Mouse (Mus musculus) G1E (cell line): ENCODE measurements around the gene Zswim1. TPM values are rescaled to one million over a fixed set of nuclear protein-coding genes. Genes with fewer than 3 reads are reported as not detected.

Experiments used
- ATAC-seq: 2 replicates; pipeline ENCODE4 v1.8.0; 2016; ENCODE audit warnings: mild to moderate bottlenecking; ENCODE audit not compliant: insufficient number of reproducible peaks, poor library complexity, low FRiP score, severe bottlenecking; ENCODE audit errors: extremely low read depth
- DNase-seq: peaks from one replicate; pipeline ENCODE4 v3.0.0; 2012; ENCODE audit warnings: low spot score
- H3K27me3 ChIP-seq: 2 replicates; pipeline ENCODE4 v1.6.1; 2012; ENCODE audit warnings: mild to moderate bottlenecking, low read length, inconsistent platforms; ENCODE audit not compliant: insufficient read depth
- H3K36me3 ChIP-seq: replicated peaks from 2 replicates; pipeline ENCODE3; 2012; ENCODE audit warnings: mild to moderate bottlenecking, inconsistent platforms
- H3K4me1 ChIP-seq: 2 replicates; pipeline ENCODE4 v1.6.1; 2012; ENCODE audit warnings: low read depth, low read length, inconsistent platforms, mixed read lengths; ENCODE audit not compliant: insufficient read depth
- H3K4me3 ChIP-seq: 2 replicates; pipeline ENCODE4 v1.5.1; 2012; ENCODE audit warnings: low read depth, mild to moderate bottlenecking, inconsistent platforms, low read length, moderate library complexity, mixed read lengths
- H3K9me3 ChIP-seq: replicated peaks from 2 replicates; pipeline ENCODE4 v1.6.1; 2012; ENCODE audit warnings: inconsistent platforms
- CTCF ChIP-seq: IDR thresholded peaks from 2 replicates; pipeline ENCODE4 v1.5.1; 2012; ENCODE audit warnings: low read depth, low read length, inconsistent platforms, mixed read lengths
- GATA1 ChIP-seq: IDR thresholded peaks from 2 replicates; pipeline ENCODE4 v1.6.1; 2012; ENCODE audit warnings: borderline replicate concordance, low read length, inconsistent platforms, mixed read lengths
- GATA2 ChIP-seq: IDR thresholded peaks from 2 replicates; pipeline ENCODE4 v1.6.1; 2012; ENCODE audit warnings: low read depth, low read length, inconsistent platforms, borderline replicate concordance
- POLR2AphosphoS5 ChIP-seq: IDR thresholded peaks from 2 replicates; pipeline ENCODE4 v1.6.1; 2012; ENCODE audit warnings: low read depth, low read length, inconsistent platforms; ENCODE audit not compliant: insufficient replicate concordance
- TAL1 ChIP-seq: conservative IDR thresholded peaks from 2 replicates; pipeline ENCODE4 v1.6.1; 2012; ENCODE audit warnings: low read depth, low read length, inconsistent platforms, mixed read lengths
- polyA plus RNA-seq: library from polyadenylated mRNA; stranded (reverse); fragments of >175 nt; gene quantifications from 2 replicates; pipeline ENCODE4 v1.2.3, GENCODE M21; 2012
- total RNA-seq, 2 experiments: library from RNA; stranded (forward) in 1 of 2; stranded (reverse) in 1 of 2; fragments of 200-1000 nt in 1 of 2; fragments of >200 nt in 1 of 2; fragmentation: Nextera tagmentation in 1 of 2; gene quantifications; 2 replicates each; pipeline ENCODE4 v1.2.3; 2014 to 2017

Gene Zswim1
- total and polyA plus RNA-seq, 3 experiments: 3.8 to 38.4 (median 19.0) TPM

GRCm38 (mm10) chr2:164800252-164801004 is 22.1 kb upstream of the Zswim1 start:
- Histone ChIP-seq H3K4me3 (no peak overlapping the region), H3K27me3 (no peaks in the 10 kb centered on the region), H3K36me3 (peaks cover 77% of the 10 kb centered on the region), H3K4me1 (peaks cover 22% of the 10 kb centered on the region), H3K9me3 (no peaks in the 10 kb centered on the region)
- no peak for TF ChIP-seq CTCF
- TF ChIP-seq TAL1: no peak
- ATAC-seq (no peak), DNase-seq (no peak)

GRCm38 (mm10) chr2:164803201-164803920 is 19.1 kb upstream of the Zswim1 start:
- peaks cover 60% of the 10 kb centered on the region for H3K36me3 ChIP-seq

GRCm38 (mm10) chr2:164803921-164804313 is 18.6 kb upstream of the Zswim1 start:
- Histone ChIP-seq H3K27me3 (no peaks in the 10 kb centered on the region), H3K4me1 (peaks cover 34% of the 10 kb centered on the region), H3K4me3 (peak overlapping the region; percentile 81), H3K9me3 (no peaks in the 10 kb centered on the region), H3K36me3 (peaks cover 64% of the 10 kb centered on the region)
- no peak for ATAC-seq
- DNase-seq: no peak
- TF ChIP-seq POLR2AphosphoS5: no peak
- TF ChIP-seq GATA2: no peak
- no peak for TF ChIP-seq CTCF
- TF ChIP-seq GATA1: no peak
- TF ChIP-seq TAL1: no peak

More at GRCm38 (mm10) chr2:164803201-164803920, 19.1 kb upstream of the Zswim1 start:
- peaks cover 34% of the 10 kb centered on the region for H3K4me1 ChIP-seq
- H3K9me3 ChIP-seq: no peaks in the 10 kb centered on the region
- H3K4me3 ChIP-seq: peak overlapping the region; percentile 81
- ATAC-seq (no peak), DNase-seq (no peak)
- H3K27me3 ChIP-seq: no peaks in the 10 kb centered on the region
- TF ChIP-seq GATA2 (no peak), POLR2AphosphoS5 (no peak), GATA1 (no peak), TAL1 (no peak), CTCF (no peak)

GRCm38 (mm10) chr2:164804533-164805331 is 17.8 kb upstream of the Zswim1 start, which contains the start of the genes Acot8 and Zswim3:
Gene Acot8, minus strand, starts transcription at chr2:164804882.
Gene Zswim3, plus strand, starts transcription at chr2:164805098.
- Histone ChIP-seq H3K9me3 (no peaks in the 10 kb centered on the region), H3K27me3 (no peaks in the 10 kb centered on the region), H3K4me1 (peaks cover 34% of the 10 kb centered on the region), H3K36me3 (peaks cover 64% of the 10 kb centered on the region), H3K4me3 (peak within 1 kb of the TSS; percentile 81)
- peak; percentile 94 for DNase-seq
- ATAC-seq: peak; percentile 95
- TF ChIP-seq POLR2AphosphoS5: peak; percentile 74; the same call in 1 of the 2 replicates
- no peak for TF ChIP-seq GATA2

DNA sequence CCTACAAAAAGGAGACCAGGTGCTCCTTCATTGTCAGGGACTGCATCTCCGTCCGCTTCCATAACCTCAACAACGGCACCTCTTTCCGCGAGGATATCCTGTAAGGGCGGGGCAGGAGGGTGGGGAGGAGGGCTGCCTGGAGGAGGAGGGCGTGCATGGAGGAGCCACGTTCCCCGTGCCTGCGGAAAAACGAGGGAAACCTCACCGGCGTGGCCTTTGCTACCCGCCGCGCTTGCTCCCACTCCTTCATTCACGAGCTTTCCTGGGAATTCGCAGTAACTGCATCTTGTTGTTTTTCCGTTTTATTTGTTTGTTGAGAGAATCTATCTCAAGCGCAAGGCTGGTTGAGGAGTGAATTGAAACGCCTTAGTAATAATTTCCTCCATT is 17.2 kb upstream of the Zswim1 start:
- ATAC-seq (peak; percentile 32), DNase-seq (peak; percentile 39)
- peaks cover 34% of the 10 kb centered on the region for H3K4me1 ChIP-seq
- H3K4me3 ChIP-seq: peak overlapping the region; percentile 81
- H3K36me3 ChIP-seq: peaks cover 64% of the 10 kb centered on the region
- no peaks in the 10 kb centered on the region for H3K27me3 ChIP-seq
- TF ChIP-seq CTCF (no peak), POLR2AphosphoS5 (0 out of 2 replicates have a peak, but pooled peaks have one; percentile 22)
- H3K9me3 ChIP-seq: no peaks in the 10 kb centered on the region

GRCm38 (mm10) chr2:164806614-164807013 is 15.9 kb upstream of the Zswim1 start:
- TF ChIP-seq GATA2 (no peak), CTCF (no peak), TAL1 (no peak), POLR2AphosphoS5 (no peak), GATA1 (no peak)
- ATAC-seq (no peak), DNase-seq (no peak)
- Histone ChIP-seq H3K4me3 (no peak overlapping the region), H3K9me3 (no peaks in the 10 kb centered on the region), H3K4me1 (peaks cover 34% of the 10 kb centered on the region), H3K36me3 (peaks cover 60% of the 10 kb centered on the region), H3K27me3 (no peaks in the 10 kb centered on the region)
